ENCODE assay signal across 8 mouse cellular contexts in the genomic region with DNA sequence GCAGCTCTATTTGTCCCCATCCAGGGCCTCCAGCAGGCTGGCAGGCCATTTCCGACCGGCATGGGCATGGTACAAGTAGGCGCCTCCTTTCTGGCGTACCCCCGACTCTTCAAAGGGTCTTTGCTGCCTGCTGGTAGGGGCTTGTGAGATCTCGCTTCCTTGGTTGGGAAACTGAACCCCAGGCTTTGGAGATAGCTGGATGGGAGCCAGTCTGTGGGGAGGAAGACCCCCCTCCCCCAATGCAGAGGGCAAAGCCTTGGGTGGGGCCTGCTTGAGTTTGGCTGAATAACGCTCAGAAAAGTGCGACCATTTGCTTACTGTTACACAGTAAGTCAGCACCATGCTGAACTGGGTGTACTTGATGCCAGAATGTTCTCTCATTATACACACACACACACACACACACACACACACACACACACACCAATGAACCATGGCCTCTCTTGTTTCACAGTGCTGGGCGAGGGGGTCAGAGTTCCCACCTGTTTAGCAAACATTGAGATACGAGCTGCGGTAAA. TPM values are rescaled to one million over a fixed set of nuclear protein-coding genes. Genes with fewer than 3 reads are reported as not detected.
A peak's percentile ranks its signal among the peaks of the same experiment; 100 is the strongest.
DNase-seq lines count a peak whose midpoint lies in the region; ATAC-seq and TF ChIP-seq lines count a peak whose summit lies in the region.

No protein-coding gene starts in this region.

- no peaks in the 10 kb centered on the region for H3K9me3 ChIP-seq in forebrain, embryonic 14.5 days (replicated peaks; ENCODE audit: control insufficient read depth, low read length)
- H3K9me3 ChIP-seq in limb, embryonic 11.5 days (ENCODE audit: control insufficient read depth, low read length): no peaks in the 10 kb centered on the region
- H3K9me3 ChIP-seq in neural tube, embryonic 13.5 days: no peaks in the 10 kb centered on the region

- H3K9ac ChIP-seq in forebrain, embryonic 14.5 days (ENCODE audit: low read length): peak overlapping the region; percentile 99
- H3K9ac ChIP-seq in limb, embryonic 11.5 days (ENCODE audit: low read length): peak overlapping the region; percentile 100
- H3K9ac ChIP-seq in neural tube, embryonic 13.5 days: peak overlapping the region; percentile 100

- no peaks in the 10 kb centered on the region for H3K36me3 ChIP-seq in thymus, adult 2 months (ENCODE audit: control insufficient read depth, insufficient read depth, low read length)
- peaks cover 21% of the 10 kb centered on the region for H3K36me3 ChIP-seq in forebrain, embryonic 14.5 days (ENCODE audit: control insufficient read depth, insufficient read depth, low read length)
- H3K36me3 ChIP-seq in limb, embryonic 11.5 days (ENCODE audit: control insufficient read depth, insufficient read depth, low read length): peaks cover 7% of the 10 kb centered on the region
- peaks cover 15% of the 10 kb centered on the region for H3K36me3 ChIP-seq in neural tube, embryonic 13.5 days

- H3K27ac ChIP-seq in thymus, adult 2 months (ENCODE audit: control insufficient read depth, insufficient read depth, low read length): no peak overlapping the region
- peak overlapping the region; percentile 98 for H3K27ac ChIP-seq in forebrain, embryonic 14.5 days (ENCODE audit: low read depth, low read length)
- peak overlapping the region; percentile 97 for H3K27ac ChIP-seq in limb, embryonic 11.5 days (replicated peaks; ENCODE audit: low read depth, low read length)
- H3K27ac ChIP-seq in neural tube, embryonic 13.5 days (replicated peaks): peak overlapping the region; percentile 96

- no peak for DNase-seq in thymus, adult 2 months
- no peak for DNase-seq in thymus, postnatal 25 days
- peak; percentile 54 for DNase-seq in forebrain, embryonic 14.5 days (ENCODE audit: low spot score)
- DNase-seq in limb, embryonic 11.5 days (ENCODE audit: low spot score): no peak
- no peak for DNase-seq in spleen, adult 12 weeks (ENCODE audit: low spot score)
- DNase-seq in B cell, adult 2 months: no peak

- WGBS in thymus, adult 2 months: 64% methylated on average over 11 of the region's 11 CpGs
- WGBS in forebrain, embryonic 14.5 days: 1% methylated on average over 11 of the region's 11 CpGs
- 1% methylated on average over 11 of the region's 11 CpGs for WGBS in limb, embryonic 11.5 days
- WGBS in neural tube, embryonic 13.5 days: 0% methylated on average over 11 of the region's 11 CpGs

- 0 out of 2 replicates have a peak overlapping the region, but pooled peaks have one; percentile 5 for H3K4me3 ChIP-seq in thymus, adult 2 months (ENCODE audit: control insufficient read depth, insufficient read depth, low read length)
- H3K4me3 ChIP-seq in forebrain, embryonic 14.5 days (ENCODE audit: low read depth, low read length): peak overlapping the region; percentile 99
- peak overlapping the region; percentile 100 for H3K4me3 ChIP-seq in limb, embryonic 11.5 days (ENCODE audit: low read depth, low read length)
- peak overlapping the region; percentile 98 for H3K4me3 ChIP-seq in neural tube, embryonic 13.5 days

- TF ChIP-seq CTCF in thymus, adult 2 months (IDR thresholded peaks at IDR 0.05; ENCODE audit: borderline replicate concordance, control insufficient read depth, extremely low read depth, insufficient read depth, low read length, poor library complexity): no peak

- H3K4me1 ChIP-seq in thymus, adult 2 months (replicated peaks; ENCODE audit: control insufficient read depth, insufficient read depth, low read length): peaks cover 8% of the 10 kb centered on the region
- peaks cover 25% of the 10 kb centered on the region for H3K4me1 ChIP-seq in forebrain, embryonic 14.5 days (ENCODE audit: control insufficient read depth, insufficient read depth, low read length)
- peaks cover 19% of the 10 kb centered on the region for H3K4me1 ChIP-seq in limb, embryonic 11.5 days (ENCODE audit: control insufficient read depth, insufficient read depth, low read length)
- peaks cover 55% of the 10 kb centered on the region for H3K4me1 ChIP-seq in neural tube, embryonic 13.5 days (replicated peaks)

- H3K4me2 ChIP-seq in forebrain, embryonic 14.5 days (ENCODE audit: low read length): peak overlapping the region; percentile 90
- peak overlapping the region; percentile 96 for H3K4me2 ChIP-seq in limb, embryonic 11.5 days (ENCODE audit: low read depth, severe bottlenecking)
- H3K4me2 ChIP-seq in neural tube, embryonic 13.5 days: peak overlapping the region; percentile 99

- H3K27me3 ChIP-seq in thymus, adult 2 months (ENCODE audit: control insufficient read depth, insufficient read depth, low read length): peaks cover 21% of the 10 kb centered on the region; the same call in 1 of the 2 replicates
- H3K27me3 ChIP-seq in forebrain, embryonic 14.5 days (replicated peaks; ENCODE audit: control insufficient read depth, insufficient read depth, low read length): no peaks in the 10 kb centered on the region; the same call in 1 of the 2 replicates
- H3K27me3 ChIP-seq in limb, embryonic 11.5 days (ENCODE audit: control insufficient read depth, insufficient read depth, low read length): no peaks in the 10 kb centered on the region
- no peaks in the 10 kb centered on the region; the same call in 1 of the 2 replicates for H3K27me3 ChIP-seq in neural tube, embryonic 13.5 days

- TF ChIP-seq POLR2A in thymus, adult 2 months (IDR thresholded peaks at IDR 0.05; ENCODE audit: control insufficient read depth, extremely low read depth, insufficient read depth, low read length, poor library complexity): no peak

- ATAC-seq in forebrain, embryonic 14.5 days: peak; percentile 6
- no peak; the same call in 1 of the 2 replicates for ATAC-seq in limb, embryonic 11.5 days (ENCODE audit: insufficient number of reproducible peaks, low FRiP score, low TSS enrichment, low read depth)
- peak; percentile 0; the same call in 1 of the 2 replicates for ATAC-seq in neural tube, embryonic 13.5 days (ENCODE audit: low read depth)
- no peak for ATAC-seq in erythroid progenitor cell, adult 5-6 weeks (replicated peaks; ENCODE audit: low FRiP score, poor library complexity, severe bottlenecking)

RNA-seq across cellular contexts. Expression of a gene that starts 2.4 kb away (rescaled TPM):
- 148 and 157 TPM in 2 replicates for polyA plus RNA-seq in thymus, adult 2 months (2012; rRNA removed)
- 477 and 560 TPM in 2 replicates for polyA plus RNA-seq in forebrain, embryonic 14.5 days (2014; fragmentation: Nextera tagmentation; extraction: Ambion mirVana)
- 678 and 708 TPM in 2 replicates for polyA plus RNA-seq in limb, embryonic 11.5 days (2014; fragmentation: Nextera tagmentation; extraction: Ambion mirVana)
- 517 and 659 TPM in 2 replicates for polyA plus RNA-seq in neural tube, embryonic 13.5 days (2015; fragmentation: Nextera tagmentation; extraction: Ambion mirVana)
- total RNA-seq in erythroid progenitor cell, adult 5-6 weeks (2015; ENCODE audit: low replicate concordance): 0.84 TPM in 1 of 2 replicates, not detected in the other
- 5.1 TPM in 1 of 2 replicates, not detected in the other for total RNA-seq in erythroid progenitor cell, adult 5-6 weeks (2017; ENCODE audit: low replicate concordance)

RNA-seq across cellular contexts. Expression of a gene that starts 55.9 kb away (rescaled TPM):
- polyA plus RNA-seq in thymus, adult 2 months (2012; rRNA removed): 6,903 and 9,637 TPM in 2 replicates
- 18,122 and 18,216 TPM in 2 replicates for polyA plus RNA-seq in forebrain, embryonic 14.5 days (2014; fragmentation: Nextera tagmentation; extraction: Ambion mirVana)
- 16,455 and 16,911 TPM in 2 replicates for polyA plus RNA-seq in limb, embryonic 11.5 days (2014; fragmentation: Nextera tagmentation; extraction: Ambion mirVana)
- 15,088 and 16,772 TPM in 2 replicates for polyA plus RNA-seq in neural tube, embryonic 13.5 days (2015; fragmentation: Nextera tagmentation; extraction: Ambion mirVana)
- total RNA-seq in erythroid progenitor cell, adult 5-6 weeks (2015; ENCODE audit: low replicate concordance): 4,902 and 5,552 TPM in 2 replicates
- total RNA-seq in erythroid progenitor cell, adult 5-6 weeks (2017; ENCODE audit: low replicate concordance): 1,509 and 1,723 TPM in 2 replicates

Comparison
In these comparisons a context has a peak if more than half of its experiments do, and no peak if none do; other contexts are left out.
1. H3K4me3 ChIP-seq: peak in every context shown above with its lines; median percentile 100 in limb, embryonic 11.5 days; 99 in forebrain, embryonic 14.5 days; 98 in neural tube, embryonic 13.5 days; 5 in thymus, adult 2 months.
2. ATAC-seq: peak in forebrain, embryonic 14.5 days (single experiment) and neural tube, embryonic 13.5 days (single experiment); none in limb, embryonic 11.5 days (single experiment) and erythroid progenitor cell, adult 5-6 weeks (single experiment).
3. Peak in every context shown above with its lines, with median percentiles within 50 percentile points of each other: H3K4me2 ChIP-seq and H3K9ac ChIP-seq.